Mouse (Mus musculus) midbrain, embryonic 14.5 days (tissue): ENCODE measurements at regions not wholly inside any gene's neighbourhood (a gene's known extent, or its start where the extent isn't known, plus 50 kb on each side); places are given as distances from the start of the nearest gene placed in this dataset.

Experiments
- ATAC-seq: fragments of 200-750 bp; cut with Nextera tagmentation; 2 replicates; pipeline ENCODE4 v1.8.0; 2017; ENCODE audit warnings: moderate number of reproducible peaks, moderate library complexity; ENCODE audit not compliant: low FRiP score, low TSS enrichment
- DNase-seq: peaks from one replicate; pipeline ENCODE4 v3.0.0-alpha.2; 2015
- H3K27ac ChIP-seq: fragments of 300-500 bp; sonication (generic); replicated peaks from 2 replicates; pipeline ENCODE4 v1.5.1; 2014; ENCODE audit warnings: mild to moderate bottlenecking, low read depth, low read length, moderate library complexity
- H3K27me3 ChIP-seq: fragments of 300-500 bp; sonication (generic); 2 replicates; pipeline ENCODE4 v1.6.1; 2014; ENCODE audit warnings: low read length, control low read depth, mixed read lengths; ENCODE audit not compliant: control insufficient read depth, insufficient read depth
- H3K36me3 ChIP-seq: fragments of 300-500 bp; sonication (generic); 2 replicates; pipeline ENCODE4 v1.6.1; 2014; ENCODE audit warnings: low read length, control low read depth; ENCODE audit not compliant: control insufficient read depth, insufficient read depth
- H3K4me1 ChIP-seq: fragments of 300-500 bp; sonication (generic); 2 replicates; pipeline ENCODE4 v1.6.1; 2014; ENCODE audit warnings: mild to moderate bottlenecking, antibody characterized with exemption, low read length, control low read depth; ENCODE audit not compliant: control insufficient read depth, insufficient read depth
- H3K4me2 ChIP-seq: fragments of 300-500 bp; sonication (generic); 2 replicates; pipeline ENCODE4 v1.6.1; 2014; ENCODE audit warnings: mild to moderate bottlenecking, low read length, moderate library complexity
- H3K4me3 ChIP-seq: fragments of 300-500 bp; sonication (generic); replicated peaks from 2 replicates; pipeline ENCODE4 v1.5.1; 2014; ENCODE audit warnings: low read depth, low read length
- H3K9ac ChIP-seq: fragments of 300-500 bp; sonication (generic); replicated peaks from 2 replicates; pipeline ENCODE4 v1.6.1; 2014; ENCODE audit warnings: mild to moderate bottlenecking, low read length, moderate library complexity
- H3K9me3 ChIP-seq: fragments of 300-500 bp; sonication (generic); 2 replicates; pipeline ENCODE4 v1.6.1; 2016; ENCODE audit warnings: low read length, control low read depth, mixed read lengths; ENCODE audit not compliant: control insufficient read depth
- WGBS: fragments of 180-500 bp; shearing (Covaris S2); extraction: QIAGEN DNeasy Blood & Tissue Kit; methylation state at CpG from one replicate; pipeline ENCODE4 v1.1.7; 2014; 5-methylcytosine and 5-hydroxymethylcytosine counted together

DNA sequence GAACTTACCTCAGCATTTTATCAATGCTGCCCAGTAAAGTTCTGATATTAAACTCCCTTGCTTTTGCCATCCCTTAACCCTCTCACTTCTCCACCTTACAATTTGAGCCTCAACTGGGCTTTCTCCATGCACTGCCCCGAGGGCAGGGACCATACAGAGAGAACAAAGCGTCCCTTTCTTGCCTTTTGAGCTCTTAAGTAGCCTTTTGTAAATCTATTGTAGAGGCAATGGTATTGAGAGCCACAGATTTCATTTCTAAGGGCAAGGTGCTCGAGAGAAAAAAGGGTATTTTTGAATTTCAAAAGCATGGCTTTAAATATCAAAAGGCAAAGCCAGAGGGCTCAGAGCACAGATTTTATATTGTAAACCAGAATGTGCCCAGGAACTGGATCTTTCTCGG lies 262.1 kb upstream of the 4931429L15Rik start:
- H3K9me3 ChIP-seq = no peaks in the 10 kb centered on the region; the same call in 1 of the 2 replicates
- no peak overlapping the region for H3K4me2 ChIP-seq
- DNase-seq = no peak
- WGBS = 6% methylated on average over 4 of the region's 4 CpGs
- no peak overlapping the region for H3K4me3 ChIP-seq
- no peaks in the 10 kb centered on the region for H3K27me3 ChIP-seq
- H3K27ac ChIP-seq = no peak overlapping the region
- no peaks in the 10 kb centered on the region for H3K4me1 ChIP-seq
- no peak overlapping the region for H3K9ac ChIP-seq
- ATAC-seq = no peak
- H3K36me3 ChIP-seq = no peaks in the 10 kb centered on the region

DNA sequence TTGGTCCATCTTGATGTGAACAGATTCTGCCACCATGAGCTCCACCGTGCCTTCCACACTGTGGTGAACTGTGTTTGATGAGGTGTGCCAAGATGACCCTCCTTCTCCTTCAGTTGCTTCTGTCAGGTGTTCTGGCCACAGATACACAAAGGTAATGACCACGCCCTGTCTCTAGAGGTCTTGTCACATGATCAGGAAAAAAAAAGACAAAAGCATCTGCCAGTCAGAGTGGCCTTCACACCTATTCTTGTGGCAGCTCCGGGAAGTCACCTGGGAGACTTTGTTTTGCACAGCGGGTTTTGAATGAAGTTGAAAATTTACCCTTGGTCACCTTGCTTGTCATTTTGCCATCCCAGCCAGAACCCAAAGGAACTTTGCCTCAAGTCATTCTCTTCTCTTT lies 242.5 kb upstream of the 4931429L15Rik start:
- Histone ChIP-seq H3K9ac (no peak overlapping the region), H3K27ac (no peak overlapping the region), H3K36me3 (no peaks in the 10 kb centered on the region), H3K4me3 (no peak overlapping the region), H3K4me1 (no peaks in the 10 kb centered on the region), H3K9me3 (no peaks in the 10 kb centered on the region), H3K27me3 (no peaks in the 10 kb centered on the region), H3K4me2 (no peak overlapping the region)
- DNase-seq (no peak), ATAC-seq (no peak)
- 91% methylated on average over 4 of the region's 4 CpGs for WGBS

DNA sequence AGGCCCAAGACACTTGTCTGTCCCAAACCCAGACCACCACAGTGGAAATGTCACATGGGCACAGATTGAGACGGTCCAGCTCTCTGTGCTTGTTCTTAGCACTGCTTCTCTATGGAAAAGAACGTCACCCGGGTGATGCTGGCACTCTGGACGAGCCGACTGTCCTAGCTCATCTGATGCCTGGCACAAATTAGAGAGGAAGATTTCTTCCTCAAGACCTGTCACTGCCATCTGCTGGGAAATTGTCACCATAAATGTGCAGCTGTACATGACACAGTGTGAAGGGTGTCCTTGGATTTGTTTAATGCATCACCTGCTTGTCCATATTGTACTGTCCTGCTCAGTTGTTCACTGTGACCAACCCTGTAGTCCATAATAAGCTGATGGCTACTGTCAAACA lies 238.7 kb upstream of the 4931429L15Rik start:
- H3K27ac ChIP-seq = no peak overlapping the region
- H3K4me1 ChIP-seq = peaks cover 16% of the 10 kb centered on the region
- ATAC-seq (no peak), DNase-seq (no peak)
- no peak overlapping the region for H3K9ac ChIP-seq
- no peak overlapping the region for H3K4me3 ChIP-seq
- H3K4me2 ChIP-seq = no peak overlapping the region
- 71% methylated on average over 5 of the region's 5 CpGs for WGBS
- H3K27me3 ChIP-seq = no peaks in the 10 kb centered on the region; the same call in 1 of the 2 replicates
- no peaks in the 10 kb centered on the region for H3K36me3 ChIP-seq
- peaks cover 3% of the 10 kb centered on the region; the same call in 1 of the 2 replicates for H3K9me3 ChIP-seq

DNA sequence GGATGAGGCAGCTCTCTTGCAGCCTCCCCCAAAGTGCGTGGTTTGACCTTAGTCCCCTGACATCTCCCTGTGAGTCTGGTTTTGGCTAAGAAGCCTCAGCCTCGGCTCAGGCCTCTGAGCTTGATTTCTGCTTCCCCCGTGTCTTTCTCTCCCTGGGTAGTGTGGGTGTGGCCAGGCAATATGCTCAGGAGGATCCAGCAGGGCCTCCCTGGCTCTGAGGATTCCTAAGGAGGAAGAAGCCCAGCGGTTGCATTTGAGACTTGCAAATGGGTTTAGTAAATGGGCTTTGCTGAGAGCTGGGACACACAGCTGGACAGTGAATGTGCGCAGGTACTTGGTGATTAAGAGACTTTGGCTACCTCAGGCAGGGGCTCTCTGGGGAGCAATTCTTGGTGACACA lies 238.0 kb upstream of the 4931429L15Rik start:
- ATAC-seq = no peak
- H3K27ac ChIP-seq = no peak overlapping the region

DNA sequence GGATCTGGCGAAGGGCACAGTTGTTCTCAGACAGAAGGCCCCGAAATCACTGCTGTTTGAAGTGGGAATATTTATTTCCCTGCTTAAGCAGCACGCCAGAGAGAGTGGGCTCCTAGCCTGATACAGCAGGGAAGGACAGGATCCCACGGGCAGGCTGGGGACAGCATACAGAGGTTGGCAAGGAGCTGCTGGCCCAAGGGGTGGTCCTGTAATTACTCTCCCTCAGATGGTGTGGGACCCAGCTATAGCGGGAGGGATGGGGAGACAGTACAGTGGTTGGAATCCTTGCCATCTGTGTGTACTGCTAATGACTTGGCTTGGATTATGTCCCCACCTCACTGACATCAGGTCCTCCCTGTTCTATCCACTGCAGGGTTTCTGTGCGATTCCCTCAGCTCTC lies 235.4 kb upstream of the 4931429L15Rik start:
- DNase-seq (peak; percentile 43), ATAC-seq (no peak)
- H3K9me3 ChIP-seq = peaks cover 3% of the 10 kb centered on the region; the same call in 1 of the 2 replicates
- H3K9ac ChIP-seq = no peak overlapping the region
- 9% methylated on average over 6 of the region's 6 CpGs for WGBS
- no peak overlapping the region for H3K4me3 ChIP-seq
- H3K4me1 ChIP-seq = peaks cover 16% of the 10 kb centered on the region
- no peak overlapping the region for H3K4me2 ChIP-seq
- H3K27me3 ChIP-seq = no peaks in the 10 kb centered on the region; the same call in 1 of the 2 replicates
- H3K27ac ChIP-seq = peak overlapping the region; percentile 66
- H3K36me3 ChIP-seq = no peaks in the 10 kb centered on the region

More for the DNA sequence above, 238.0 kb upstream of the 4931429L15Rik start:
- H3K9me3 ChIP-seq = peaks cover 3% of the 10 kb centered on the region; the same call in 1 of the 2 replicates
- WGBS = 26% methylated on average over 5 of the region's 5 CpGs
- H3K9ac ChIP-seq = no peak overlapping the region
- H3K4me3 ChIP-seq = no peak overlapping the region
- H3K4me2 ChIP-seq = no peak overlapping the region
- H3K4me1 ChIP-seq = peaks cover 16% of the 10 kb centered on the region
- DNase-seq = no peak
- no peaks in the 10 kb centered on the region; the same call in 1 of the 2 replicates for H3K27me3 ChIP-seq
- H3K36me3 ChIP-seq = no peaks in the 10 kb centered on the region

DNA sequence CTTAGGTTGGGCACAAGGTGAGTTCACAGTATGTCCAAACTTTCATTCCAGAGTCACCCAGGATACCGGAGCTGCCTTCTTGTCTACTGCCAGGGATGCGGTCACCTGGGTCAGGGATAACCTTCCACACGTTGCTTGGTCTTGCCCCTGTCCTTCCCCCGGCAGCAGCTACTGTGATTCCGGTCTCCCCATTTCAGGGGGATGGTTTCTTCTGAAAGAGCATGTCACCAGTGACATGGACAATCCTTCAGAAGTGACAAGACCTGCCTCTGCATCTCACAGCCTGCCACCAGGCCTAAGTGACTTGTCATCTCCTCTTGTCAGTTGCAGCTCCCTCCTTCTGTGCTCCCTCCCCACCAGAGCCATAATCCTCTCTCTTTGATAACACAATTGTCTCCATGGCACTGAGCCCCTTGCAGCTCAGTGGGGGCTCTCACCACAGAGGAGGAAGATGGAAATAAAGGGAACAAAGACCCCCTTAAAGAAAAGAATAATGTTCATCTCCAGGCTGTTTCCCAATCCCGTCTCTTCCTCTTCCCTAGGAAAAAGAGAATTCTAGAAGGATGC lies 234.9 kb upstream of the 4931429L15Rik start:
- WGBS = 18% methylated on average over 6 of the region's 6 CpGs
- Histone ChIP-seq H3K9ac (no peak overlapping the region), H3K4me1 (peaks cover 16% of the 10 kb centered on the region), H3K4me3 (no peak overlapping the region), H3K27ac (peak overlapping the region; percentile 66), H3K4me2 (no peak overlapping the region), H3K36me3 (no peaks in the 10 kb centered on the region), H3K9me3 (peaks cover 3% of the 10 kb centered on the region; the same call in 1 of the 2 replicates), H3K27me3 (no peaks in the 10 kb centered on the region; the same call in 1 of the 2 replicates)
- DNase-seq = peak; percentile 67
- ATAC-seq = no peak

DNA sequence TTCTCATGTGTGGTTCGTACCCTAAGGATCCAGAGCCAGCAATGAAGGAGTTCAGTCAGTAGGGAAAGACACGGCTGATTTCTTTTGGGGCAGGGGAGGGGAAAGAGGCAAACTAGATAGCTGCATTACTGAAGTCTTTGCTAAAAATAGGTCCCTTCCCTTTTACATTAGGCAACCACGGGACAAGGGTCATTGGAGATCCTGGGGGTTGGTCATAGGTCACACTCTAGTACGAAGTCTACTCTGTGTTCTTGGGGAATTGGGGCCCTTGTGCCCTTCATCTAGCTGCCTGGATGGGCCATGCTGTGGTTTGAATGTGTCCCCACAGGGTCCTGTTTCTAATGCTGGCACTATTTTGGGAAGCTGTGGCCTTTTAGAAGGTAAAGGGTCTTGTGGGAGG lies 229.6 kb upstream of the 4931429L15Rik start:
- H3K27ac ChIP-seq = no peak overlapping the region
- 90% methylated on average over 4 of the region's 4 CpGs for WGBS
- no peak overlapping the region for H3K4me3 ChIP-seq
- ATAC-seq (no peak), DNase-seq (no peak)
- H3K36me3 ChIP-seq = no peaks in the 10 kb centered on the region
- no peak overlapping the region for H3K4me2 ChIP-seq
- H3K9ac ChIP-seq = no peak overlapping the region
- H3K27me3 ChIP-seq = no peaks in the 10 kb centered on the region
- peaks cover 5% of the 10 kb centered on the region for H3K4me1 ChIP-seq
- H3K9me3 ChIP-seq = no peaks in the 10 kb centered on the region

DNA sequence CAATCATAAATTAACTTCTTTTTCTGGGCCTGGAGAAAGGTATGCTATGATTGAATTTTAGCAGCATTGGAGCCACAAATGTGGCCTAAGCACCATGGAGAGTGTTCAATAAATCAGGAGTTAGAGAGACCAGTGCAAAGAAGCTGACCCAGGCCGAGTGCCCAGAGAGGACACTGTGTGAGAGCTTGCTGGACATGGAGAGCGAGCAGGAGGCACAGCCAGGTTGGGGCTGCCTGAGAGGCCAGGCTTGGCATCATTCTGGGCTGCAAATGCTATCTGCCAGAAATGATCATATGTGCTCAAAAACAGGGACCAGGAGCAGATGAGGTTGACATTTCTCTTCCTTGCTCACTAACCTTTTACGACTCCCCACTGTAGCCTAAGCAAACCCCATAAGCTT lies 224.5 kb upstream of the 4931429L15Rik start:
- no peak overlapping the region for H3K4me3 ChIP-seq
- ATAC-seq (no peak), DNase-seq (no peak)
- no peaks in the 10 kb centered on the region for H3K36me3 ChIP-seq
- no peaks in the 10 kb centered on the region for H3K9me3 ChIP-seq
- no peaks in the 10 kb centered on the region for H3K27me3 ChIP-seq
- no peak overlapping the region for H3K4me2 ChIP-seq
- no peak overlapping the region for H3K27ac ChIP-seq
- H3K4me1 ChIP-seq = 0 out of 2 replicates have a peak, but pooled peaks cover 2% of the 10 kb centered on the region
- no peak overlapping the region for H3K9ac ChIP-seq
- WGBS = 89% methylated on average over 3 of the region's 3 CpGs

DNA sequence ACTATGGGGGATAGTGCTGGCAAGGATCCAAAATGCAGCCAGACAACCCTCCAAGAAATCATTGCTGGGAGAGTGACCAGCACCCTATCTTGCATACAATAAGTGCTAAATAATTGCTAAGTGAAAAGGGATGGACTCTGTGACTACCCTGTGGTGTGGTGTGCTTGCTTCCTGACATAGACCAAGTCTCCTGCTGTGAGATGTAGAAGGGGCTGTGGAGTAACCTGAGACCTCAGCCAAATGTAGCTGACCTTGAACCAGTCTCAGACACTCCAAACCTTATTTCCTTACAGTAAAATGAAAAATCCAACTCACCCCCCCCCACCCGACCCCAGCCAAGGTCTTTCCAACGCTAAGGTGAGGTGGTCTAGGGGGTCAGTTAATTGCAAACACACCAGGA lies 221.2 kb upstream of the 4931429L15Rik start:
- H3K4me1 ChIP-seq = 0 out of 2 replicates have a peak, but pooled peaks cover 2% of the 10 kb centered on the region
- no peak for DNase-seq
- H3K9me3 ChIP-seq = no peaks in the 10 kb centered on the region
- H3K27me3 ChIP-seq = no peaks in the 10 kb centered on the region
- H3K9ac ChIP-seq = no peak overlapping the region
- no peak for ATAC-seq
- no peak overlapping the region for H3K27ac ChIP-seq
- H3K4me3 ChIP-seq = no peak overlapping the region
- 78% methylated on average over 2 of the region's 2 CpGs for WGBS
- no peak overlapping the region for H3K4me2 ChIP-seq
- no peaks in the 10 kb centered on the region for H3K36me3 ChIP-seq
